Mouse (Mus musculus) urinary bladder, postnatal 36 days (tissue): ENCODE data around the gene Mettl9.
"Not testable (repeated sequence)": the region's sequence is repeated elsewhere in the genome, so short reads cannot be mapped to it uniquely, and the experiment has no call there.

Source experiments
- DNase-seq, 2 experiments: peaks; one replicate each; pipeline ENCODE4 v3.0.0; 2022; ENCODE audit warnings: low spot score in 2 of 2, mixed read lengths in 1 of 2

The Mettl9 gene

DNA sequence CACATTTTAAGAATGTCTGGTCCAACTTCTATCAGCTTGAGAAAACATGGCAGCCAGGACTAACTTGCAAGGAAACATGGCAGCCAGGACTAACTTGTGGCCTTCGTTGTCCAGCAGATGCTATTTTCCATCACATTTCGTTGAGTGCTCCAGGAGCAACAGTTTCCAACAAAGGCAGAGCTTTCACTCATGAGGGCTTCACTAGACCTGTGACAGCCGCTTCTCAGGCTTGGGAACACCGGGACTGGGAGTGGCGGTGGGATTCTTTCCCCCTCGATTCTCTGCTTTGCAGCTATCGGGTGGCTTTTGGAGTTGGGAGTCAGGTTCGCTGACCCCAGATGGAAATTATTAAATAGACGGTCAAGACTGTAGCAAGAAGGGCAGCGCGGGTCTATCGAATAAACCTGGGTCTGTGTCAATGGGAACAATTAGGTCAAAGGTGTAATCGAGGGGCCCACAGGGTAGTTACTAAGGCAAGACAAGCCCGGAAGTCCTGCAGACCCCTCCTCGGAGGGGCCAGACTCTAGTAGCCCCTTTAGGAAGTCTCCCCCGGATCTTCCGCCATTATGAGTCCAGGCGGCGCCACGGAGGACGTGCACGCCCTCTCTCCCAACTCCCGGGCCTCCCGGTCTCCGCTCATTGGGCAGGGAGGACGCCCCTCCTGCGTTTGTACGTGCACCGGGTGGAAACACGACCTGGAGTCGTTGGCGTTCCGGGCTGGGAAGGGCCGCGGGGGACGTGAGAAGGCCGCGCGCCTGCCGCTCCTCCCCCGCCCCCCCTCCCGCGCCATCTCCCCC lies at the start of gene Mettl9:
Mettl9 (plus strand) TSS at position 590 of the 797 bp plus-strand sequence.
- peak; percentile 86 to 93 for DNase-seq

DNA sequence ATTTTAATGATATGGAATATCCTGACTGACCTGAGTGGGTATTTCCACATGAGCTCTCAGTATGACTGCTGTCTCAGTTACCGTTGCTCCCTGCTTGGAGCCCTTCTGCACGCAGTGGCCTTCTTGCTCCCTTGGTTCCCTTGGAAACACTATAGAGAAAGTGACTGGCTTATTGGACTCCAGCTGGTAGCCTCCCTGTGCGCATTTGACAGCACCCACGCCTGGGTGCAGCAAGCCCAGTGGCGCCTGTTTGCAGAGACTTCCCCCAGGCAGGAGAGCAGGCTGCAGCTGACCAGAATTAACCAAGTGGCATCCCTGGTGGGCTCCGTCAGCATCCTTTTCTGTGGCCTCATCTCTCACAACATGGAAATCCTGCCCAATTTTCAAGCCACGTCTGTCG lies 43.1 kb upstream of the Mettl9 start:
- DNase-seq: no peak

DNA sequence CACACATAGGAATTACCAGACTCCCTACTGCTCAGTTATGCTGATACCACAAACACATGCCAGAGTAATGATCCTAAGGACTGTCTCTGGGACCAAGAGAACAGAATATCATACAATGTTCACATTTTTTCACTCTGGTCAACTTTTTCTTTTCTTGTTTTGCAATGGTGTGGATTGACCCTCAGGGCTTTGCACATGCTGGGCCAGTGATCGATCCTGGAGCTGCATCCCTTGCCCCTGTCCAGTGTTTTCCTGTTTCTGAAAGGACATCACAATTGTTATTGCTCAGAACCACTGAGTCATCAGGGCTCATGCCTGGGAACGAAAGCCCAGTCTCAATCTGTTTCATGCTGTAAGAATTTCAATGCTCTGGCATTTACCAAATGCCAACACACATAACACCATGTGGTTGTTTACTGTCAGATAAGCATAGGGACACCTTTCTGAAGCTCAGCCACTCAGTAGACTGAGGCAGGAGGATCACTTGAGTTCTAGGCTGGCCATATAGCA lies 35.2 kb upstream of the Mettl9 start:
- no peak for DNase-seq

GRCm38 (mm10) chr7:121000065-121000822 lies 34.0 kb upstream of the Mettl9 start:
- no peak for DNase-seq

DNA sequence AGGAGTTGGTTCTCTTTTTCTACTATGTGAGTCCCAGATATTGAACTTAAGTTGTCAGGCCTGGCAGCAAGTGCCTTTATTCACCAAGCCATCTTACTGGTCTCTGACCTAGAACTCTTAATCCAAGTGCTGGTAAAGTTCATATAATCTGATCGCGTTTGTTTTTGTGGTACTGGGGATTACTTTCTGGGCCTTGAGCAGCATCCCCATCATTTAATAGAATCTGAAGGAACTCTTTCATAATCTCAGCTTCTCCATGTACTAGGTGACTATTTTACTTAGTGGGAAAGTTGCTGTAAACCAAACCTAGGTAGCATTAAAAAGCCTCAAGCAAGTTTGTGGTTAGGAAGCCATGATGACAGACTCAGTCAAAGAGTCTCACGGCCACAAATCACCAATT lies 32.4 kb upstream of the Mettl9 start:
- no peak for DNase-seq

- DNase-seq: peak in 1 of 2 experiments; percentile 30
These were observed 31.8 kb upstream of the Mettl9 start for GRCm38 (mm10) chr7:121002407-121002928.

DNA sequence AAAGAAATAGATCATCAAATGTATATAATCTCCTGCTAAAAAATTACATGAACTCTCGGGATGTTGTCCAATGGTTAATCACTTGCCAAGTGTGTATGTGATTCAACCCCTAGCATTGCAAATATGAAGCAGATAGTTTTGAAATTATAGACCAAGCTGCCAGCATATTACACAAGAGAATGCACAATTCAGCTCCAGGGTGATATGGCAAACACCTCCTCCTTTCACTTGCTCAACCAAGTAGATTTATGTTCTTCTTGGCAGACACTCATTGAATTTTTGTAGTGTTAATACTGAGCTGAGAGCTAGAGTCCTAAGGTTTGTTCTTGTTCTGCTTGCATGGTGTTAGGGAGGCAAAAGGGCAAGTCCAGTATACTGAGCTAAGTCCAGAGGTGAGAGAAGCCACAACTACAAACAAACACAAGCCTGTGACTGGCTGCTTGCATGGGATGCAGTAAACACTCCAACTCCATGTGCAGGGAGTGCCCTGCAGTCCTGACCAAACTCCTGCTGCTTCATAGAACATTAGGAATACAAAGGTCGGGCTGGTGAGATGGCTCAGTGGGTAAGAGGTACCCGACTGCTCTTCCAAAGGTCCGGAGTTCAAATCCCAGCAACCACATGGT lies 30.3 kb upstream of the Mettl9 start:
- no peak for DNase-seq

- no peak for DNase-seq
These were observed 22.2 kb upstream of the Mettl9 start for GRCm38 (mm10) chr7:121011794-121012689.

GRCm38 (mm10) chr7:121014486-121014885 lies 19.8 kb upstream of the Mettl9 start:
- DNase-seq: no peak

- DNase-seq: no peak
These were observed 15.5 kb upstream of the Mettl9 start for GRCm38 (mm10) chr7:121018778-121019177.

GRCm38 (mm10) chr7:121020277-121020676 lies 14.0 kb upstream of the Mettl9 start:
- DNase-seq: peak in 1 of 2 experiments; percentile 16

- DNase-seq: no peak
These were observed 8.8 kb upstream of the Mettl9 start for GRCm38 (mm10) chr7:121025221-121026008.

DNA sequence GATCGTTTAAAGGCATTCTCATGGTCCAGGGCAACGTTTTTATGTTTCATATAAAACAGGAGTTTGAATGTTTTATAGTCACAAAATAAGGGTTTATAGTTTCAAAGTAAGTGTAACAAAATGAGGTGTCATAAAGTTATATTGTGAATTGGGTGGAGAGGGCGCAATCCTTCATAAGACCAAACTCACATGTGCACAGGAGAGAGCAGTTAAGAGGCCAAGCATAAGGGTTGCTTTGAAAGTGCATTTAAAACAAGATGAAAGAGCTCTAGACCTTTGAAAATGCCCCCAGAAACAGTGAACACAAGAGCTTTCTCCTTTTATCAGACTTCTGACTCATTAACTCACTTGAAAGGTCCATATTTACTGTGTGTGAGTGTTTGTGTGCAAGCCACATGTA lies 7.9 kb upstream of the Mettl9 start:
- no peak for DNase-seq

DNA sequence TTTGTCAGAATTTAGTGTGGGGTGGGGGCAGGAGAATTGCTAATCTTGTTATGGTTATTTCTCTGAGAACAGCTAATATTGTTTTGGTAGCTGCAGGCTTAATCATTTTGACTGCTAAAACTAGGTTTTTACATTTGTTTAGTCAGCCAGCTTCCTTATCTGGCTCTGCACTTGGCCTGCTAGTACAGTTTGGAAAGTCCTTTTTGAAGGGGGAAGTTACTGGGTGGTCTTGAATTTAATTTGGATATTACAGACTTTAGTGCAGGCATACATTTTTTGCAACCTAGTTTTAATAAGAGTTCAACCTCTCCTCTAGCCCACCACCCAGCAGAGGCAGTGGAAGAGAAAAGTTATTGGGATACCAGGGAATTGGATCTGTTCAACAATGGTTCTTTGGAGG lies 4.3 kb upstream of the Mettl9 start:
- not testable (repeated sequence) for DNase-seq

GRCm38 (mm10) chr7:121034701-121035141 lies 476 bp downstream of the Mettl9 start:
- no peak for DNase-seq

- peak; percentile 36 to 44 for DNase-seq
These were observed 996 bp downstream of the Mettl9 start for GRCm38 (mm10) chr7:121035161-121035721.

GRCm38 (mm10) chr7:121040595-121040994 lies 6.3 kb downstream of the Mettl9 start:
- no peak for DNase-seq

DNA sequence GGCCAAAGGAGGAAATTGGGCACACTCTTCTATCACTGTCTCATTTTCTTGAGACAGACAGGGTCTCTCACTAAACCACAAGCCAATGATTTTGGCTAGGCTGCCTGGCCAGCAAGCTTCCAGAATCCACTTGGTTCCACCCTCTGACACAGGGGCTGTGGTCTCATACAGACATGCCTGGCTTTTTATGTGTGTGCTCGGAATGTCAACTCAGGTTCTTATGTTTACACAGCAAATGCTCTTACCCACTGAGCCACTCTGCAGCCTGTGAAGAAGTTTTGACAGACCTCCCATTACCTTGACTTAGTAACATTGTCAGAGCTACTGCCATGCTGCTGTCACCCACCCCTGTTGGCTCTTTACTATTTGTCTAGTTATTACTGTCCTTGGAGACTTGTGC lies 7.7 kb downstream of the Mettl9 start:
- no peak for DNase-seq

DNA sequence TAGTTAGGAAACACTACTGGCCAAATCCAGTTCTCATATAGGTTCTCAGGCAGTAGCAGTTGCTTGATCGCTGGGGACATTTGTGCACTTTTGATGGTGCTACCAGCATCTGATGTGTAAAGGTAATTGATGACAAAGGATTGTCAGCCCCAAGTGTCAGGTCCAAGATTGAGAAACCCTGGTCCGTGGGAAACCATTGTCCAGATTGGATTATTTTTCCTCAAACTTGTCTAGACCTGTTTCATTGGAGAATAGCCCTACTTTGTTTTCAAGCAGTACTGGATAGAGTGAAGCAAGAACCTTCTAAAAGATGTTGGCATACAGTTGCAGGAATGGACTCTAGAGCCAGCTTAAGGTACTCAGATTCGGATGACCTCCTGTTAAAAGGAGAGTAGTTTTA lies 8.8 kb downstream of the Mettl9 start:
- DNase-seq: no peak

DNA sequence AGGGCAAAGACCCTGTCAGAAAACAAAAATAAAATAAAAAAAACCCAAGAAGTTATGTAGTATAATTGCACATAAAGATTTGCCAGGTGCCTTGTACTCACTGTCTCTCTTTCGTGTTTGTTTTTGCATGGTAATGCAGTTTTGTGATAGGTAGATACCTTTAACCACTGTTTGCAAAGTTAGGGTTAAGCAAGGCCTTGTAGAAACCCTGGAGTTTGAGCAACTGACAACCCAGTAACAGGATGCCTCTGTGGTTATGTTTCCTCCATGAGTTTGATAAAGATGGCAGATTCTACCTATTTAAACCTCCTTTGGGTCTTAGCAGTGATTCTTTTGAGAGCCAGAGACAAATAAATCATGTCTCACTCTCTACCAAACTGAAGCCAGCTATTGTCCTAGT lies 9.3 kb downstream of the Mettl9 start:
- DNase-seq: no peak
